Mouse (Mus musculus) heart, postnatal 0 days (tissue): Measurements from ENCODE around the gene Hipk2.

Experiments used
- CTCF ChIP-seq: IDR thresholded peaks from 2 replicates; pipeline ENCODE4 v1.5.1; 2016; ENCODE audit warnings: antibody characterized with exemption, control low read depth, low read depth
- EP300 ChIP-seq: IDR thresholded peaks from 2 replicates; pipeline ENCODE4 v1.6.1; 2016; ENCODE audit warnings: antibody characterized with exemption, low read depth

DNA sequence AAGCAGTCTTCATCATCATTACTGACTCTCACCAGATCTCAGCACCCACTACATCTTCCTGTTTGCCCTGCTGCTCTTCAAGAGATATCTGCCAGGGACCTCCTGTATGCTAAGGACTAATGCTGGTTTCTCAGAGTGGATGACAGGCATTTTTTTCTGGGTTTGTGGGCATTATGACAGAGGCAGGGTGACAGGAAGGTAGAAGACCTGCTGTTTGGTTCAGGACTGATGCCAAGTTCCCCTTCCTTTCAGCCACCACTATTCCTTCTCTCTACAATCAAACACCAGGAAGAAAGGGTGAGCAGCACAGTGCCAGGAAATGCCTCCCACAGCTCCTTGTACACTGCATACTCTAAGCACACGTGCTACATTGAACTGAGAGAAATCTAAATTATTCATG is 90.2 kb downstream of the Hipk2 start:
- TF ChIP-seq CTCF (no peak), EP300 (no peak)
